Mouse (Mus musculus) lung, adult 2 months (tissue): Measurements from ENCODE around the gene Rsu1. TPM values are rescaled to one million over a fixed set of nuclear protein-coding genes. Genes with fewer than 3 reads are reported as not detected.
A peak's percentile ranks its signal among the peaks of the same experiment; 100 is the strongest.

Experiments used
- DNase-seq: peaks from one replicate; pipeline ENCODE4 v3.0.0; 2022
- H3K4me1 ChIP-seq: fragments of 200-500 bp; 2 replicates; pipeline ENCODE4 v1.6.1; 2011; ENCODE audit warnings: low read length; ENCODE audit not compliant: control insufficient read depth, insufficient read depth
- H3K4me3 ChIP-seq: fragments of 200-500 bp; replicated peaks from 2 replicates; pipeline ENCODE3; 2011; ENCODE audit warnings: low read depth, mild to moderate bottlenecking, control low read depth, low read length; ENCODE audit errors: extremely low read depth
- CTCF ChIP-seq: fragments of 200-500 bp; IDR thresholded peaks from 2 replicates; pipeline ENCODE4 v1.5.1; 2011; ENCODE audit warnings: mild to moderate bottlenecking, low read length, control low read depth; ENCODE audit not compliant: insufficient read depth
- POLR2A ChIP-seq: fragments of 200-500 bp; IDR thresholded peaks from 2 replicates; pipeline ENCODE4 v1.6.1; 2011; ENCODE audit warnings: low read depth, mild to moderate bottlenecking, control low read depth, low read length, borderline replicate concordance; ENCODE audit errors: extremely low read depth
- WGBS: fragments of 180-500 bp; shearing (Covaris S2); methylation state at CpG from one replicate; pipeline ENCODE4 v1.1.7; 2018; 5-methylcytosine and 5-hydroxymethylcytosine counted together
- polyA plus RNA-seq: library from polyadenylated mRNA; depleted of rRNA; stranded (reverse); fragments of >200 nt; gene quantifications from 2 replicates; pipeline ENCODE4 v1.2.3, GENCODE M21; 2012

Gene Rsu1
- polyA plus RNA-seq, 1 experiment = 125 TPM

DNA sequence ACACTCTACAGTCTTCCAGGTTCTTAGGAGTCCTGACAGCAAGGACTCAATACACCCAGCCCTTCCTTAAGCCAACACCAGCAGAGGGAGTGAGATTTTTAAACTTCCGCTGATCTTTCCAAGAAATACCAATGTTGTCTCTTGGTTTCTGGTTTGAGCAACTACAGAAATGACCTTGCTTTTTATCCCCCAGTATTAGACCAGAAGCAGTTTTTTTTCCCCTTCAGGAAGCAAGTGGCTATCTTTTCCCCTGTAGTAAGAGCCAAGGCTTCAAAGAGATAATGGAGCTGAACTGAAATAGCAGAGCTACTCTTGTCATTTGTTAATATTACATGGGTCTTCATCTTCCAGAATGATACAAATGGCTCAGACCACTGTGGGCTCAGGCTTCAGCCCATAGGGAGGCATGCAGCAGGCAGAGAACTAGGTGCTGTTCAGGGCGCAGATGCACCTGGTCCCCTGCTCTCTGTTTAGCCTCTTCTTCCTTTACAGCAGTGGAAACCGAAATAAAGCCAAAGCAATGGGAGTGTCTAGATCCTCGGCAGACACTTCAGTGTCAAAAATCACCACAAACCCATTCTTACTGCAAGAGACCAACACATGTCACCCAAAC, 2.4 kb downstream of the Rsu1 start:
- Histone ChIP-seq H3K4me1 (peaks cover 15% of the 10 kb centered on the region), H3K4me3 (no peak overlapping the region)
- TF ChIP-seq CTCF (no peak), POLR2A (no peak)
- DNase-seq = no peak
- 86% methylated on average over 4 of the region's 4 CpGs for WGBS

- TF ChIP-seq CTCF = peak; percentile 44; the same call in 1 of the 2 replicates
- no peak for TF ChIP-seq POLR2A
- DNase-seq = no peak
- Histone ChIP-seq H3K4me1 (peaks cover 13% of the 10 kb centered on the region), H3K4me3 (no peak overlapping the region)
- WGBS = 47% methylated on average over 4 of the region's 4 CpGs
Measured at GRCm38 (mm10) chr2:13264875-13265274, 6.3 kb downstream of the Rsu1 start.

DNA sequence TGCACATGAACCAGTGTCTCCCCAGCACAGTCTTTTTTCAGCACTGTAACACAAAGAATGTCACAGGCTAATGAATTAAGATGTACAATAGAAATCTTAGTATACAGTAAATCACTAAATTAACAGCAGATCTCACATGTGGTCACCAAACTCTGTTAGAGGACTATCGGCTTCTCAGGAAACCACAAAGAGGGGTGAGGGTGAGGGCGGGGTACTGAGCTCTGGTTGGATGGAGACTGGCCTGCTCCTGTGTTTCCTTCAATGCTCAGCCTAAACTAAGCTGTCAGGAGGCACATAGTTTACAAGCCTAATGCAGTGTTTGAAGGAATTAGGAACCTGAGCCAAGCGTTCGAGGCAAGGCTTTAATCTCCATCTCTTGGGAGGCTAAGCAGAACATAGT, 8.1 kb downstream of the Rsu1 start:
- TF ChIP-seq CTCF (no peak), POLR2A (no peak)
- no peak for DNase-seq
- 52% methylated on average over 4 of the region's 4 CpGs for WGBS
- Histone ChIP-seq H3K4me3 (no peak overlapping the region), H3K4me1 (peaks cover 6% of the 10 kb centered on the region)

- DNase-seq = no peak
- no peaks in the 10 kb centered on the region for H3K4me1 ChIP-seq
- TF ChIP-seq POLR2A = no peak
- TF ChIP-seq CTCF = no peak
- WGBS = 78% methylated on average over 2 of the region's 2 CpGs
- H3K4me3 ChIP-seq = no peak overlapping the region
Measured at GRCm38 (mm10) chr2:13258606-13259005, 12.6 kb downstream of the Rsu1 start.

DNA sequence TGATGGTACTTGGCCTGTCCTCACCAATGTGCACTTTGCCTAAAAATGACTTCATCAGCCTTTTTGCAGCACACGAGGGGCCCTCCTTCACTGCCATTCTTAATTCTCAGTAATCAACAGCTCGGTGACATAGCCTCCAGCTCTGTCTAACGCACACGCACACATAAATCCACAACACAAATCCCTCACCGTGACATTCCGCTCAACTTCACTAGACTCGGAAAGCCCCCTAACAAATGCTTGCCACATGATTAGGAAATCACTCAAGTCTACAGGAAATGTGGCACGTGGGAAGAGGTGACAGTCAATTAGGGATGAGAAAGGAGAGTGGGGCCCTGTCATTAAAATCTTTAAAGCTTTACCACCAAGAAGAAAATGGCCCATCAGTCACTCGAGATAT, 30.5 kb downstream of the Rsu1 start:
- Histone ChIP-seq H3K4me1 (peaks cover 3% of the 10 kb centered on the region), H3K4me3 (no peak overlapping the region)
- TF ChIP-seq POLR2A = no peak
- no peak for TF ChIP-seq CTCF
- WGBS = 74% methylated on average over 9 of the region's 9 CpGs
- no peak for DNase-seq

- H3K4me3 ChIP-seq = no peak overlapping the region
Measured at GRCm38 (mm10) chr2:13237140-13237901, 33.9 kb downstream of the Rsu1 start.

DNA sequence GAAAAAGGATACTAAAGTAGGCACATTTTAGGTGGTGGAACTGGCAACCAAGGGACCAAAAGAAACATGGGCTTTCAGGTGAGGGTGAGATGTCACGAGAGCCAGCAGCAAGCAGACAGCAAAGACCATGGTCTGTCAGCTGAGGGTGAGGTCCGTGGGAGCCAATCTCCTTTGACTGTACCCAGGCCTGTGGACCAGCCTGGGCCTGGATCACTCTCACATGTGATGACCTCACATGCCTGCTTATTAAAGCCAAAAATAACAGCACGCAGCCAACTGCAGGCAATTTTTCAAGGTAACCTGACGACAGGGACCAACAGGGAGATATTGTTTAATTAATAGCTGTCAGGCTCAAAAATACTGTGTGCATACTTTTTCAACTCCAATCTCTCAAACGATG, 35.5 kb downstream of the Rsu1 start:
- TF ChIP-seq CTCF (no peak), POLR2A (no peak)
- 57% methylated on average over 5 of the region's 5 CpGs for WGBS
- Histone ChIP-seq H3K4me1 (no peaks in the 10 kb centered on the region), H3K4me3 (no peak overlapping the region)
- DNase-seq = no peak

More at GRCm38 (mm10) chr2:13237140-13237901, 33.9 kb downstream of the Rsu1 start:
- TF ChIP-seq CTCF (no peak), POLR2A (no peak)
- DNase-seq = peak; percentile 28
- H3K4me1 ChIP-seq = peaks cover 3% of the 10 kb centered on the region
- 55% methylated on average over 8 of the region's 8 CpGs for WGBS

- no peak for DNase-seq
- no peak overlapping the region for H3K4me3 ChIP-seq
- no peaks in the 10 kb centered on the region for H3K4me1 ChIP-seq
- 93% methylated on average over 10 of the region's 10 CpGs for WGBS
- TF ChIP-seq CTCF (no peak), POLR2A (no peak)
Measured at GRCm38 (mm10) chr2:13234796-13235195, 36.4 kb downstream of the Rsu1 start.

- no peak for DNase-seq
- no peaks in the 10 kb centered on the region for H3K4me1 ChIP-seq
- TF ChIP-seq CTCF = no peak
- no peak for TF ChIP-seq POLR2A
- no peak overlapping the region for H3K4me3 ChIP-seq
- WGBS = 51% methylated on average over 7 of the region's 7 CpGs
Measured at GRCm38 (mm10) chr2:13233902-13234301, 37.3 kb downstream of the Rsu1 start.

DNA sequence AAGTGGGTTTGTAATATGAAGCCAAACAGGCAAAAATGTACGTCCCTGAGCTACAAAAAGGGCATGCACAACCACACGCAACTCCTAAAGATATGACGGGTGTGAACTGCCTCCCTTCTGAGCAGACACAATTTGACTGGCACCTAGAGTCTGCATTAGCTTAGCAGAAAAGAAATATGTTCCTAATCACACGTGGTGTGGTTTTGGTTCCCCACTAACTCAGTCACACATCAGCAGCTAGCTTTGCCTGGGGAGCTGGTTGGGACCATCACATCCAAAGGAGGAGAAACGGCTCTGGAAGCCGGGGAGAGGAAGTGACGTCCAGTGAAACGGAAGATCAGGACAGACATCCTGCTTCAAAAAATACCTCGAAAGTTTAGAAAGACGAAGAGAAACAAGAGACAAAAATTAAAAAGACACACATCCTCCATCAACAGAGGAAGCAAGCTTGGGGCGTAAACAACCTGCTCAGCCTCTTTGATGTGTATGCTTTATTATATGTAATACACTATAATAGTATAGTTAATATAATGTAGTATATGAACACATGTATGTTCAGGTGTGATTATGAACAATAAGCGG, 37.9 kb downstream of the Rsu1 start:
- no peak for DNase-seq
- Histone ChIP-seq H3K4me1 (no peaks in the 10 kb centered on the region), H3K4me3 (no peak overlapping the region)
- WGBS = 66% methylated on average over 12 of the region's 12 CpGs
- TF ChIP-seq POLR2A (no peak), CTCF (no peak)
